Mouse (Mus musculus) heart, embryonic 14.5 days (tissue): ENCODE data around the gene Xlr5a. TPM values are rescaled to one million over a fixed set of nuclear protein-coding genes. Genes with fewer than 3 reads are reported as not detected.
A peak's percentile ranks its signal among the peaks of the same experiment; 100 is the strongest.
"Not testable (repeated sequence)": the region's sequence is repeated elsewhere in the genome, so short reads cannot be mapped to it uniquely, and the experiment has no call there.

ENCODE experiments used
- ATAC-seq: fragments of 200-750 bp; cut with Nextera tagmentation; 2 replicates; pipeline ENCODE4 v1.8.0; 2017; ENCODE audit warnings: low read depth, moderate TSS enrichment; ENCODE audit not compliant: insufficient number of reproducible peaks, insufficient read depth, low FRiP score
- H3K27ac ChIP-seq, 2 experiments: fragments of 200-500 bp in 1 of 2; fragments of 300-500 bp in 1 of 2; sonication (generic) in 1 of 2; replicated peaks in 1 of 2; 2 replicates each; pipeline ENCODE4 v1.5.1; 2012 to 2014; ENCODE audit warnings: low read depth in 2 of 2, low read length in 2 of 2, control low read depth in 1 of 2, mild to moderate bottlenecking in 1 of 2, mixed read lengths in 1 of 2; ENCODE audit not compliant: control insufficient read depth in 1 of 2, insufficient read depth in 1 of 2
- H3K27me3 ChIP-seq: fragments of 300-500 bp; sonication (generic); 2 replicates; pipeline ENCODE4 v1.6.1; 2014; ENCODE audit warnings: mild to moderate bottlenecking, low read length, control low read depth; ENCODE audit not compliant: control insufficient read depth, insufficient read depth
- H3K36me3 ChIP-seq: fragments of 300-500 bp; sonication (generic); 2 replicates; pipeline ENCODE4 v1.6.1; 2014; ENCODE audit warnings: mild to moderate bottlenecking, control low read depth, low read length, mixed read lengths; ENCODE audit not compliant: control insufficient read depth, insufficient read depth
- H3K4me1 ChIP-seq, 2 experiments: fragments of 200-500 bp in 1 of 2; fragments of 300-500 bp in 1 of 2; sonication (generic) in 1 of 2; 2 replicates each; pipeline ENCODE4 v1.6.1; 2012 to 2014; ENCODE audit warnings: low read length in 2 of 2, control low read depth in 1 of 2, mixed read lengths in 1 of 2; ENCODE audit not compliant: control insufficient read depth in 2 of 2, insufficient read depth in 2 of 2
- H3K4me2 ChIP-seq: fragments of 300-500 bp; sonication (generic); 2 replicates; pipeline ENCODE4 v1.6.1; 2014; ENCODE audit warnings: mild to moderate bottlenecking, low read length
- H3K4me3 ChIP-seq, 2 experiments: fragments of 200-500 bp in 1 of 2; fragments of 300-500 bp in 1 of 2; sonication (generic) in 1 of 2; 2 replicates each; pipeline ENCODE4 v1.5.1; 2012 to 2014; ENCODE audit warnings: low read length in 2 of 2, mild to moderate bottlenecking in 2 of 2, control low read depth in 1 of 2, low read depth in 1 of 2, moderate library complexity in 1 of 2; ENCODE audit not compliant: control insufficient read depth in 1 of 2, insufficient read depth in 1 of 2
- H3K9ac ChIP-seq: fragments of 300-500 bp; sonication (generic); 2 replicates; pipeline ENCODE4 v1.6.1; 2014; ENCODE audit warnings: mild to moderate bottlenecking, low read length
- H3K9me3 ChIP-seq: fragments of 300-500 bp; sonication (generic); 2 replicates; pipeline ENCODE4 v1.6.1; 2016; ENCODE audit warnings: low read length, control low read depth; ENCODE audit not compliant: control insufficient read depth
- whole genome bisulfite sequencing: fragments of 180-500 bp; shearing (Covaris S2); extraction: QIAGEN DNeasy Blood & Tissue Kit; methylation state at CpG from one replicate; pipeline ENCODE4 v1.1.7; 2014; 5-methylcytosine and 5-hydroxymethylcytosine counted together
- polyA plus RNA-seq: library from polyadenylated mRNA; unstranded; fragments of >200 nt; fragmentation: Nextera tagmentation; extraction: Ambion mirVana; gene quantifications from 2 replicates; pipeline ENCODE4 v1.2.1, GENCODE M21; 2014

Xlr5a gene
- 0.14 TPM in 1 of 2 replicates, not detected in the other for polyA plus RNA-seq

DNA sequence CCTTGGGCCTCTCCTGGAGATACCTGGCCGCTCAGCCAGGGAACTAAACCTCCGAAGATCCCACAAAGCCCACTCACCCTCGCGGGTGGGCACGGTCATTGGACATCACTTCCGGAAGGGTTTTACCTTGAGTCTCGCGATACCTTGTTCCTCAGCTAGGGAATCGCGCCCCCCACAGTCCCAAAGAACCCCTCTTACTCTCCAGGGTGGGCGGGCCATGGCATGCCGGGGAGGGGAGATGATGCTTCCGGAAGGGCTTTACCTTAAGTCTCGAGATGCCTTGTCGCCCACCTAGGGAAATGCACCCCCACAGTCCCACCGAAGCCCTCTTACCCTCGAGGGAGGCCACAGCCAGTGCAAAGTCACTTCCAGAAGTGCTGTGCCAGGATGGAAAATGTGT lies at the start of gene Xlr5a, which contains the start of gene Xlr5c:
Gene Xlr5a, minus strand, starts transcription at position 101 of the 400 bp plus-strand sequence.
Gene Xlr5c, minus strand, starts transcription at position 101 of the 400 bp plus-strand sequence.
- H3K27me3 ChIP-seq, H3K4me2 ChIP-seq, ATAC-seq, H3K9ac ChIP-seq, H3K9me3 ChIP-seq, H3K36me3 ChIP-seq, H3K4me3 ChIP-seq, H3K4me1 ChIP-seq, H3K27ac ChIP-seq: not testable (repeated sequence)
- whole genome bisulfite sequencing: 89% methylated on average over 12 of the region's 17 CpGs

DNA sequence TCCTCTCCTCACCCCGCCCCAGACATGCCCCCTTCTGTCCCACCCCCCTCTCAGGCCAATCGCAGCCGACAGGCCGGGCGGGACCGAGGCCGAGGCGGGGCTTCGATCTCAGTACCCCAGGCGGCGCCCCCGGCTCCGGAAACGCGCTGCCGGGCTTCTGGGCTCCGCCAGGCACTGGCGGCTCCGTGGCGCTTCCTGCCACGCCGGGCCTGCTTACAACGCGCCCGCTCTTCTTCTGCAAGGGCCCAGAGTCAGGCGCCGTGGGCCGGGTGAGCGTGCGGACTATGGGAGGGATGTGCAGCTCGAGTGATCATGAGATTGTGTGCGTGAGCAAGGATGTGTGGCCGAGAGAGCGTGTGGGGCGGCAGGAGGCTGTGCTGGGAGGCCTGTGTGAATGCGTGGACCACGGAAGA lies 49.7 kb upstream of the Xlr5a start, which contains the start of gene Zfp275:
Gene Zfp275, plus strand, starts transcription at position 139 of the 413 bp plus-strand sequence.
- Histone ChIP-seq H3K27ac (peak within 1 kb of the TSS; percentile 60 to 75), H3K36me3 (peaks cover 9% of the 10 kb centered on the region), H3K4me1 (peaks cover 2 to 7% of the 10 kb centered on the region in 2 experiments; a peak in 2 of 4 replicates), H3K4me3 (peak within 1 kb of the TSS; percentile 60 to 65), H3K27me3 (no peaks in the 10 kb centered on the region), H3K4me2 (peak within 1 kb of the TSS; percentile 69), H3K9me3 (no peaks in the 10 kb centered on the region), H3K9ac (peak within 1 kb of the TSS; percentile 81)
- WGBS: 19% methylated on average over 37 of the region's 37 CpGs
- peak; percentile 83; the same call in 1 of the 2 replicates for ATAC-seq

DNA sequence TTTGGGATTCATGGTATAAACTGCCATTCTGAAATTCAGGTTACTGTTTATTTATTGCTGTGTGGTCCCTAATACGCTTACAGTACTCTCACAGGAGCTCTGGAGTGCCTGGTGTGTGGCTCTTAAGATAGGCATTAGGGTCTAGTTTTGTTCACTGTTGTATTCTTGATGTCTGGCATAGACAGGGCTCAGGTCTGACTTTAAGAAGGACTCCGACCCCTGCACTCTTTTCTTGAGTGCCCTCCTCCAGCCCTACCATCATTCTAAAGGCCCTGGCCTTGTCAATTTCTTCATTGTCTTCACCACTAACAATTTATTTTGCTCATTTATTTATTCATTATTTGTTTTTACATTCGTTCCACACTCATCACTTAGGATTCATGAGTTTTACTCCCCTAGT lies 49.3 kb upstream of the Xlr5a start:
- Histone ChIP-seq H3K4me2 (peak overlapping the region; percentile 69), H3K27ac (no peak overlapping the region), H3K36me3 (peaks cover 9% of the 10 kb centered on the region), H3K27me3 (no peaks in the 10 kb centered on the region), H3K9ac (no peak overlapping the region), H3K9me3 (no peaks in the 10 kb centered on the region), H3K4me1 (peaks cover 2 to 7% of the 10 kb centered on the region in 2 experiments; a peak in 2 of 4 replicates), H3K4me3 (peak overlapping the region in 1 of 2 experiments; percentile 65; a peak in 2 of 4 replicates)
- ATAC-seq: no peak
- WGBS: 31% methylated on average over 3 of the region's 3 CpGs

DNA sequence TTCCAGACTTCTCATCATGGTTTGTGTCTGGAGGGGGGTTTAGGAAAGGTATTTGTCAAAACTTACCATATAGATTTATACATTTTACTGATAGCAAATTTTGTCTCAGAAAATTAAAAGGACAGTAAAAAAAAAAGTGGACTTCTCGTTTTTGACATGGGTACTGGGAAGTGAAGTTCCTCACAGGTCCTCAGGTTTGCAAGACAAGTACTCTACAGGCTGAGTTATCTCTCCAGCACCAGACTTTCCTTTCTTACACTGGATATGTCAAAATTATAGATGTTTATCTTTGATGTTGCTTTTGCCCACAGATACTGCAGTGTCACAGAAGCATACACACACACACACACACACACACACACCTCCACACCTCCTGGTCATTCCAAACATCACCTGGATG lies 48.7 kb upstream of the Xlr5a start:
- peaks cover 9% of the 10 kb centered on the region for H3K36me3 ChIP-seq
- 44% methylated on average over 1 of the region's 1 CpGs for WGBS
- ATAC-seq: no peak
- no peaks in the 10 kb centered on the region for H3K9me3 ChIP-seq
- H3K4me2 ChIP-seq: no peak overlapping the region
- H3K27ac ChIP-seq: no peak overlapping the region
- H3K9ac ChIP-seq: no peak overlapping the region
- peaks cover 2 to 7% of the 10 kb centered on the region in 2 experiments; a peak in 2 of 4 replicates for H3K4me1 ChIP-seq
- H3K4me3 ChIP-seq: no peak overlapping the region
- H3K27me3 ChIP-seq: no peaks in the 10 kb centered on the region

DNA sequence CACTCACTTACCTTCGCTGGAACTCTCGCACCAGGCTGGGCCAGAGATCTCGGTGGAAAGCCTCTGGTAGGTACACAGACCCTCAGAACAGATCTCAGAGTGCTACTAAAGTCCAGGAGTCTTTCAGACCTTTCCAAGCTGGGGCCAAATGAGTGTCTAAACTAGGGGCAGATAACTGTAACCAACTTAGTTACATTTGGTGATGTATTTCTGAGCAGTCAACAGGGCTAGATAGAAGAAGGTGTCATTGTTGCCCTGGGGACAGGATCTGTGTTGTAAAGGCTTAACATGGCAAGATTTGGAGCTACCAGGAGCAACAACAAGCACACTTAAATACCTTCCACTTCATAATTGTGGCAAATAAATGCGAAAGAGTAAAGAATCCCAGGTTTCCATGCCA lies 44.0 kb upstream of the Xlr5a start, which contains the start of gene Gm45015:
Gene Gm45015, minus strand, starts transcription at position 101 of the 400 bp plus-strand sequence.
- H3K27ac ChIP-seq: no peak within 1 kb of the TSS
- H3K4me3 ChIP-seq: no peak within 1 kb of the TSS
- H3K9ac ChIP-seq: no peak within 1 kb of the TSS
- WGBS: 65% methylated on average over 4 of the region's 4 CpGs
- no peak within 1 kb of the TSS for H3K4me2 ChIP-seq
- no peaks in the 10 kb centered on the region for H3K4me1 ChIP-seq
- no peak for ATAC-seq
- no peaks in the 10 kb centered on the region for H3K9me3 ChIP-seq
- H3K36me3 ChIP-seq: no peaks in the 10 kb centered on the region
- H3K27me3 ChIP-seq: no peaks in the 10 kb centered on the region

DNA sequence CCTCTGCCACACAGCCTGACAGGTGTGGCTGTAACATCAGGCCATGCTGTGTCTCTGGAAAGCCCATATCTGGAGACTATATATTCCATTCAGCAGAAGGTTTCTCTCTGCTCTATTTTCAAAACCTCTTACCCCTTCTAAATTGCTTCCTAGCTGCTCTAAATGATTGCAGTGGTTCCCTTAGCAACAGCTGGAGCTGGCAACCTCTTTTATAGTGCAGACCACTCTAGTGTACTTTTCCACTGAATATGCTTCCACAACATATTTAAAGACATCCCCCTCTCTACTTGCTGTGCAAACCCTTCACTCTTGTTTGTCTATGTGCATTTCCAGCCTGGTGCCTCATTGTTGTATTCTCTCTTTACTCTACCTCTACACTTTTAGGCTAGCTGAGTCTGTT lies 40.8 kb upstream of the Xlr5a start:
- Histone ChIP-seq H3K27me3 (no peaks in the 10 kb centered on the region; the same call in 1 of the 2 replicates), H3K9me3 (no peaks in the 10 kb centered on the region), H3K4me3 (no peak overlapping the region), H3K4me2 (no peak overlapping the region), H3K4me1 (no peaks in the 10 kb centered on the region), H3K36me3 (no peaks in the 10 kb centered on the region), H3K9ac (no peak overlapping the region), H3K27ac (no peak overlapping the region)
- ATAC-seq: no peak

DNA sequence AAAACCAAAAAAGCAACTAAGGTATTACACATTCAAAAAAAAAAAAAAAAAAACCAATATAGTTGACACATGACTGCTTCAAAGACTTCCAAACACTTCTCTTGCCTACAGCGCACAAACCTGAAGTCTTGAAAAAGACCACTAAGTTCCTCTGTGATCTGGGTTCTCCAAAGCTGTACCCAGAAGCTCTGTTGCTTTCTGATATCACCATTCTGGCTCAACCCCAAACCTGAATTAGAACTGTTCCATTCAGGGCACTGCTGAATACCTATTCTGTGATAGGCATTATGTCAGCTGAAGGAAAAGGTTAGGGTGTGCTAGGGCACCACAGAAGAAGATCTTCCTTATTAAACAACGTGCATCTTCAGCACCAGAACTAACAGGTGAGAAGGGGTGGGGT lies 34.4 kb upstream of the Xlr5a start:
- Histone ChIP-seq H3K4me1 (no peaks in the 10 kb centered on the region), H3K4me2 (no peak overlapping the region), H3K4me3 (no peak overlapping the region), H3K27me3 (peaks cover 2% of the 10 kb centered on the region; the same call in 1 of the 2 replicates), H3K36me3 (no peaks in the 10 kb centered on the region), H3K27ac (no peak overlapping the region), H3K9me3 (no peaks in the 10 kb centered on the region), H3K9ac (no peak overlapping the region)
- no peak for ATAC-seq
- WGBS: 74% methylated on average over 2 of the region's 2 CpGs

DNA sequence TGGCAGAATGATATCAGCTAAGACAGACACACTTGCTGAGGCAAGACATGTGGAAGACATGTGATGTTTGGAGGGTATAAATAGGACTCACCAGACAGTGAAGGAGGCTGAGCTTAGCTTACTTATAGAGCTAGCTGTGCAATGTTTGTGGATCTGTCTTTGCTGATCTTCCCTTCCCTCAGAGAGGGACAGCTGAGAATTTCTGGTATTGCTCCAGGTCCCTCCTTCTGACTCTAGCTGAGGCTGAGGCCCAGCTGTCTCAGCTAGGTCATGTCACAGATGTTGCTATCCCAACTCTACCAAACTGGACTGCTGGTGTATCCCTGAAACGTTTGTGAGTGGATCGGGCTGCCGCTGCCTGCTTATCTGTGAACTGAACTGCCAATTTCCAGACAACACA lies 28.3 kb upstream of the Xlr5a start:
- Histone ChIP-seq H3K9me3 (no peaks in the 10 kb centered on the region), H3K36me3 (no peaks in the 10 kb centered on the region), H3K4me1 (no peaks in the 10 kb centered on the region), H3K9ac (no peak overlapping the region), H3K27ac (no peak overlapping the region), H3K4me3 (no peak overlapping the region), H3K4me2 (no peak overlapping the region), H3K27me3 (no peaks in the 10 kb centered on the region)
- 63% methylated on average over 3 of the region's 3 CpGs for WGBS
- no peak for ATAC-seq
